Mouse (Mus musculus) mouse embryonic stem cell (cell line): ENCODE data around the gene Gpr143.

Source experiments
- in situ Hi-C, 2 experiments: fragments of 300-500 bp; cut with MboI; formaldehyde crosslinking; loops; 1 replicate in 1 of 2; 3 replicates in 1 of 2; pipeline ENCODE4 v1.14.3; 2019 to 2020; ENCODE audit warnings: low sequenced_read_pairs in 2 of 2, low pct_unique_long_range_greater_than_20kb in 1 of 2, mixed read lengths in 1 of 2; ENCODE audit not compliant: unreplicated experiment in 1 of 2

Gpr143 gene

GRCm38 (mm10) chrX:152834940-152835339 is 53.2 kb downstream of the Gpr143 start:
- in situ Hi-C loops = loop anchor here in 1 of 2 experiments (25.0 kb wide), 2 partner anchors 448 to 1827 kb away; no protein-coding TSS in a partner anchor

- in situ Hi-C loops = no loop called here
Measured at GRCm38 (mm10) chrX:152855076-152855772, 73.5 kb downstream of the Gpr143 start.
